Mouse (Mus musculus): ENCODE measurements around the gene Tlr2. TPM values are rescaled to one million over a fixed set of nuclear protein-coding genes. Genes with fewer than 3 reads are reported as not detected.

Tlr2 gene
- total and polyA plus RNA-seq, 3 experiments: 0.05 TPM; not detected in 2

DNA sequence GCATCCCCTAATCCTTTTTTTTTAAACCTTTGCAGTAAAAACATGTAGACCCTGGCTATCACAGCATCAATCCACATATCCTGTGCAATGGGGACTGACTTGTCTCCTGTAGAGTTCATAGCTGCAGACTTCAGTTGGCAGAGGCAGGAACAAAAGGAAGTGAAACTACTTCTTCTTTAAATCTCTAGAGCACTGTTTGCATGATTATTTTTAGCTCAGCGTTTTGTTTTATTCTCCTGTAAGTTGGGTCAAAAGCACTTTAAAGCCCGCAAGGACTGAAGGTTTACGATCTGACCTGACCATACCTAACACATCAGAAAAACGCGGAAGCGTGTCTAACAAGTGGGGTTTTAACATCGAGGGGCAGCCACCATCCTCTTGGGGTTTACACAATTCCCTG, 29.6 kb downstream of the Tlr2 start:
- DNase-seq (ENCODE audit: low spot score): no peak
- no peak overlapping the region for H3K4me3 ChIP-seq (ENCODE audit: low read depth, low read length)
- no peaks in the 10 kb centered on the region for H3K9me3 ChIP-seq (replicated peaks)
- no peak for ATAC-seq (ENCODE audit: extremely low read depth, insufficient number of reproducible peaks, low FRiP score, poor library complexity, severe bottlenecking)
- TF ChIP-seq TAL1 (conservative IDR thresholded peaks at IDR 0.05; ENCODE audit: low read depth, low read length) (no peak), GATA2 (IDR thresholded peaks at IDR 0.05; ENCODE audit: borderline replicate concordance, low read depth, low read length) (no peak), GATA1 (IDR thresholded peaks at IDR 0.05; ENCODE audit: borderline replicate concordance, low read length) (no peak), POLR2AphosphoS5 (IDR thresholded peaks at IDR 0.05; ENCODE audit: insufficient replicate concordance, low read depth, low read length) (no peak), CTCF (IDR thresholded peaks at IDR 0.05; ENCODE audit: low read depth, low read length) (no peak)
- no peaks in the 10 kb centered on the region for H3K36me3 ChIP-seq (replicated peaks)
- no peaks in the 10 kb centered on the region for H3K27me3 ChIP-seq (ENCODE audit: insufficient read depth, low read length)
- H3K4me1 ChIP-seq (ENCODE audit: insufficient read depth, low read depth, low read length): no peaks in the 10 kb centered on the region

DNA sequence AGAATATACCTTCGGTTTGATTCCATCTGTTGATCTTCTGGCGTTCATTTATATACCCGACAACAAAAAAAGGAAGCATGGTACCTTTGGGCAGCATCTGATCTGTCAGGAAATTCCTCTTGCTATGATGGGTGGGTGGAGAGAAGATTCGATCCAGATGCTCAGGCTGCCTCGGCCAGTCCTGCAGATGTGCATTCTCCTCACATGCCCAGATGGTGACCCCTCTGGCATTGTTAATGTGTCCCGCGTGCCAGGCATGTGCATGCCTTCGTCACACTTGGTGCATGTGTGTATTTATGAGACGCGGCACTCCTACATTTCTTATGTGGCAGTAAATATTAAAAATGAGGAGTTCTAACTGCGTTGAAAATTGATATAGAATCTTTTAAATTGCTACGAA, 33.1 kb downstream of the Tlr2 start:
- TF ChIP-seq GATA1 (IDR thresholded peaks at IDR 0.05; ENCODE audit: borderline replicate concordance, low read length) (no peak), TAL1 (conservative IDR thresholded peaks at IDR 0.05; ENCODE audit: low read depth, low read length) (no peak), POLR2AphosphoS5 (IDR thresholded peaks at IDR 0.05; ENCODE audit: insufficient replicate concordance, low read depth, low read length) (no peak), CTCF (IDR thresholded peaks at IDR 0.05; ENCODE audit: low read depth, low read length) (no peak), GATA2 (IDR thresholded peaks at IDR 0.05; ENCODE audit: borderline replicate concordance, low read depth, low read length) (no peak)
- Histone ChIP-seq H3K4me1 (ENCODE audit: insufficient read depth, low read depth, low read length) (no peaks in the 10 kb centered on the region), H3K4me3 (ENCODE audit: low read depth, low read length) (no peak overlapping the region), H3K36me3 (replicated peaks) (no peaks in the 10 kb centered on the region), H3K9me3 (replicated peaks) (no peaks in the 10 kb centered on the region), H3K27me3 (ENCODE audit: insufficient read depth, low read length) (no peaks in the 10 kb centered on the region)
- ATAC-seq (ENCODE audit: extremely low read depth, insufficient number of reproducible peaks, low FRiP score, poor library complexity, severe bottlenecking) (no peak), DNase-seq (ENCODE audit: low spot score) (no peak)

DNA sequence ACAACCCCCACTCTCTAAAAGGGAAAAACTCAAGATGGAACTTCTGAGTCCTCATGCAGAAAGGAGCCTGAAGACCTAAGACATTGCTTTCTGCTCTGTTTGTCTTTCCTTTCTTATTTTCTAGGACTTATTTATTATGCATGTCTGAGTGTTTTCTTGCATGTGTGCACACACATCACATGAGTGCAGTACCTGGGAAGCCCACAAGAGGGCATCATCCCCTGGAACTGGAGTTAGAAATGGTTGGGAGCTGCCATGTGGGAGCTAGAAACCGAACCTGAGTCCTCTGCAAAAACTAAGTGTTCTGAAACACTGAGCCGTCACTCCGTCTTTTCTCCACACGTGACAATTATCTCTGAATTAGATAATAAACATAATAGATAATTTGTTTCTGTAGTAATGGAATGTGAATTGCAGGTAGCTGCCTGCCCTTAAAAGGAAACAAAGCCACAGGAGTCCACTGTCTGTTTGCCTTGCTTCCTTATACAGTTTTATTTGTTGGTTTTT, 39.9 kb downstream of the Tlr2 start:
- ATAC-seq (ENCODE audit: extremely low read depth, insufficient number of reproducible peaks, low FRiP score, poor library complexity, severe bottlenecking): no peak
- no peaks in the 10 kb centered on the region for H3K4me1 ChIP-seq (ENCODE audit: insufficient read depth, low read depth, low read length)
- no peak overlapping the region for H3K4me3 ChIP-seq (ENCODE audit: low read depth, low read length)
- no peak for DNase-seq (ENCODE audit: low spot score)
- TF ChIP-seq GATA1 (IDR thresholded peaks at IDR 0.05; ENCODE audit: borderline replicate concordance, low read length): no peak
- no peak for TF ChIP-seq CTCF (IDR thresholded peaks at IDR 0.05; ENCODE audit: low read depth, low read length)
- TF ChIP-seq GATA2 (IDR thresholded peaks at IDR 0.05; ENCODE audit: borderline replicate concordance, low read depth, low read length): no peak
- no peak for TF ChIP-seq TAL1 (conservative IDR thresholded peaks at IDR 0.05; ENCODE audit: low read depth, low read length)
- TF ChIP-seq POLR2AphosphoS5 (IDR thresholded peaks at IDR 0.05; ENCODE audit: insufficient replicate concordance, low read depth, low read length): no peak
- no peaks in the 10 kb centered on the region for H3K36me3 ChIP-seq (replicated peaks)
- 0 out of 2 replicates have a peak, but pooled peaks cover 4% of the 10 kb centered on the region for H3K27me3 ChIP-seq (ENCODE audit: insufficient read depth, low read length)
- H3K9me3 ChIP-seq (replicated peaks): 0 out of 2 replicates have a peak, but pooled peaks cover 2% of the 10 kb centered on the region

DNA sequence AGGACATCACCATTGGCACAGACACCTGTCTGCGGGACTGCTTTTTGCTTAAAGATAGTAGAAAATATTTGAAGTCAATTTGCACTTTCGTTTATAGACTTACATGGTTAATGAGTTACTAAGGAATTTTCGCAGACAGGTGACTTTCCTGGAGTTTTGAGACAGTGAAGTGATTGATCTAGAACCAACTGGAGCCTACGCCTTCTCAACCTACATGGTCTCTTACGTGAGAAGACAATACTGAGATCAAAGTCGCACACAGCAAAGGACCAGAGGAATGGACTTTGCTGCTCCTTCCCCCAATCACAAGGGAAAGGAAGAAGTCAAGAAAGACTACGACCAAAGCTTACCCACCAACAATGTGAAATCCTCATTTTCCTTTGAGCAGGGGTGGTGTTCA, 42.1 kb downstream of the Tlr2 start:
- Histone ChIP-seq H3K4me1 (ENCODE audit: insufficient read depth, low read depth, low read length) (no peaks in the 10 kb centered on the region), H3K9me3 (replicated peaks) (0 out of 2 replicates have a peak, but pooled peaks cover 2% of the 10 kb centered on the region), H3K4me3 (ENCODE audit: low read depth, low read length) (no peak overlapping the region), H3K27me3 (ENCODE audit: insufficient read depth, low read length) (0 out of 2 replicates have a peak, but pooled peaks cover 4% of the 10 kb centered on the region), H3K36me3 (replicated peaks) (no peaks in the 10 kb centered on the region)
- DNase-seq (ENCODE audit: low spot score) (no peak), ATAC-seq (ENCODE audit: extremely low read depth, insufficient number of reproducible peaks, low FRiP score, poor library complexity, severe bottlenecking) (no peak)
- no peak for TF ChIP-seq TAL1 (conservative IDR thresholded peaks at IDR 0.05; ENCODE audit: low read depth, low read length)
- no peak for TF ChIP-seq CTCF (IDR thresholded peaks at IDR 0.05; ENCODE audit: low read depth, low read length)
- no peak for TF ChIP-seq POLR2AphosphoS5 (IDR thresholded peaks at IDR 0.05; ENCODE audit: insufficient replicate concordance, low read depth, low read length)
- no peak for TF ChIP-seq GATA1 (IDR thresholded peaks at IDR 0.05; ENCODE audit: borderline replicate concordance, low read length)
- no peak for TF ChIP-seq GATA2 (IDR thresholded peaks at IDR 0.05; ENCODE audit: borderline replicate concordance, low read depth, low read length)

DNA sequence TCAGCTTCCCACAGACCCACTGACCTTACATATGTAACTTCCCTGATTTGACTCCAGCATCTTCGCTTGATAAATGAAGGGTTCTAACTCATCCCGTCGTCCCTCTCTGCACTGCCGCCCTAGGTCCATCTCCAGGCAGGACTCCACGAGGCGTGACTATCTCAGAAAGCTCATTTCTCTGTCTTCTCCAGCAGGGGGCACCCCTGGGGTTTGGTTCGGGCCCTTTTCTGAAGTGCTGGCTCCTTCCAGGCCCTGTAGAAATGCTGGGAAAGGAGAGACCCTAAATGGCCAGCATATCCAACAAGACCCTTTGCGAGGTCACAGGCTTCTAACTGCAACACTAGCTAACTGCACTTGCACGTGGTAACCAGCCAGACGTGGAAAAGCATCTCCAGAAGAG, 43.7 kb downstream of the Tlr2 start:
- no peak; the same call in 1 of the 2 replicates for TF ChIP-seq CTCF (IDR thresholded peaks at IDR 0.05; ENCODE audit: low read depth, low read length)
- TF ChIP-seq GATA2 (IDR thresholded peaks at IDR 0.05; ENCODE audit: borderline replicate concordance, low read depth, low read length): no peak
- no peak for TF ChIP-seq TAL1 (conservative IDR thresholded peaks at IDR 0.05; ENCODE audit: low read depth, low read length)
- no peak for TF ChIP-seq POLR2AphosphoS5 (IDR thresholded peaks at IDR 0.05; ENCODE audit: insufficient replicate concordance, low read depth, low read length)
- no peak for TF ChIP-seq GATA1 (IDR thresholded peaks at IDR 0.05; ENCODE audit: borderline replicate concordance, low read length)
- no peak for ATAC-seq (ENCODE audit: extremely low read depth, insufficient number of reproducible peaks, low FRiP score, poor library complexity, severe bottlenecking)
- peak; percentile 13 for DNase-seq (ENCODE audit: low spot score)

DNA sequence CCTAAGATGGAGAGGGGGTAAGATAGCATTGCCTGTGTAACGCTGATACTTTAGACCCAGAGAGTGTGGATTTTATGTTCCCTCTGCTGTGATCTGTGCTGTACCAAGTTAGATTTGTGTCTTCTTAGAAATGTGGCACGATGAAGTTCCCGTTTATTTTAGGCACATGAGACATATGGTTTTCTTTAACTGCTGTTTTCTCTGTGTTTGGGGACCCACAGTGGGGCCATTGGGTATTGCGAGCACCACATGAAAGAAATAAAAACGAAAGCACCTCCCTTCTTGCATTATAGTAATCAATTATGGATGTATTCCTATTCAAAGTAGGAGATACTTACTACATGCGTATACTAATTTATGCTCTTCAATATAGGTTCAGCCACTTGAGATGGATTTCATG, 44.5 kb downstream of the Tlr2 start:
- ATAC-seq (ENCODE audit: extremely low read depth, insufficient number of reproducible peaks, low FRiP score, poor library complexity, severe bottlenecking) (no peak), DNase-seq (ENCODE audit: low spot score) (no peak)
- TF ChIP-seq GATA1 (IDR thresholded peaks at IDR 0.05; ENCODE audit: borderline replicate concordance, low read length): no peak
- TF ChIP-seq POLR2AphosphoS5 (IDR thresholded peaks at IDR 0.05; ENCODE audit: insufficient replicate concordance, low read depth, low read length): no peak
- TF ChIP-seq CTCF (IDR thresholded peaks at IDR 0.05; ENCODE audit: low read depth, low read length): no peak
- no peak for TF ChIP-seq TAL1 (conservative IDR thresholded peaks at IDR 0.05; ENCODE audit: low read depth, low read length)
- TF ChIP-seq GATA2 (IDR thresholded peaks at IDR 0.05; ENCODE audit: borderline replicate concordance, low read depth, low read length): no peak
- H3K4me1 ChIP-seq (ENCODE audit: insufficient read depth, low read depth, low read length): no peaks in the 10 kb centered on the region
- 0 out of 2 replicates have a peak, but pooled peaks cover 4% of the 10 kb centered on the region for H3K27me3 ChIP-seq (ENCODE audit: insufficient read depth, low read length)
- H3K4me3 ChIP-seq (ENCODE audit: low read depth, low read length): no peak overlapping the region
- H3K36me3 ChIP-seq (replicated peaks): no peaks in the 10 kb centered on the region
- H3K9me3 ChIP-seq (replicated peaks): 0 out of 2 replicates have a peak, but pooled peaks cover 2% of the 10 kb centered on the region

More for the DNA sequence above, 43.7 kb downstream of the Tlr2 start:
- H3K4me3 ChIP-seq (ENCODE audit: low read depth, low read length): no peak overlapping the region
- H3K9me3 ChIP-seq (replicated peaks): 0 out of 2 replicates have a peak, but pooled peaks cover 2% of the 10 kb centered on the region
- H3K4me1 ChIP-seq (ENCODE audit: insufficient read depth, low read depth, low read length): no peaks in the 10 kb centered on the region
- 0 out of 2 replicates have a peak, but pooled peaks cover 4% of the 10 kb centered on the region for H3K27me3 ChIP-seq (ENCODE audit: insufficient read depth, low read length)
- no peaks in the 10 kb centered on the region for H3K36me3 ChIP-seq (replicated peaks)
